Mouse (Mus musculus) right cerebral cortex, adult 2 months (tissue): ENCODE results near the gene Prr5l.
"Not testable (repeated sequence)": the region's sequence is repeated elsewhere in the genome, so short reads cannot be mapped to it uniquely, and the experiment has no call there.

Experiments
- DNase-seq, 2 experiments: peaks; one replicate each; pipeline ENCODE4 v3.0.0; 2021 to 2022; ENCODE audit warnings: low spot score in 2 of 2

The Prr5l gene

DNA sequence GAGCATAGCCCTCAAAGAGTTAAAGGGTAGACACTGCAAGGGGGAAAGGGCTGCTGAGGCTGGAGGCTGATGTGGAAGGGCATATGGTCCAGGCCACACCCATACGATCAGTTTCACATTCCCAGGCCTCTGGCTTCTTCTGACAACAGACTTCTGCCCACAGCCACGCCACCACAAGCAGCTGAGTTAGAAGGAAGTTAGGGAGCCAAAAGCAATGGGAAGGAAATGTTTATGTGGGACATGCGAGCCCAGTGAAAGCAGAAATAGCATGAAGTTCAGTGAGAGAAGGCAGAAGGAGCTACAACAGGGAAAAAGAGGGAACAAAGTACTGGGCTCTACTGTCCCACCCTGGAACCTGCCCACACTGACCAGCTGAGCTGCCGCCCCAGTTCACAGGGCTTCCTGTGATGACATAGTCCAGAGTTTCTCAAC lies 119.9 kb downstream of the Prr5l start:
- no peak for DNase-seq

GRCm38 (mm10) chr2:101762405-101762804 lies 120.4 kb downstream of the Prr5l start:
- DNase-seq: no peak

- DNase-seq: no peak
Observed at GRCm38 (mm10) chr2:101761898-101762297, 120.9 kb downstream of the Prr5l start.

DNA sequence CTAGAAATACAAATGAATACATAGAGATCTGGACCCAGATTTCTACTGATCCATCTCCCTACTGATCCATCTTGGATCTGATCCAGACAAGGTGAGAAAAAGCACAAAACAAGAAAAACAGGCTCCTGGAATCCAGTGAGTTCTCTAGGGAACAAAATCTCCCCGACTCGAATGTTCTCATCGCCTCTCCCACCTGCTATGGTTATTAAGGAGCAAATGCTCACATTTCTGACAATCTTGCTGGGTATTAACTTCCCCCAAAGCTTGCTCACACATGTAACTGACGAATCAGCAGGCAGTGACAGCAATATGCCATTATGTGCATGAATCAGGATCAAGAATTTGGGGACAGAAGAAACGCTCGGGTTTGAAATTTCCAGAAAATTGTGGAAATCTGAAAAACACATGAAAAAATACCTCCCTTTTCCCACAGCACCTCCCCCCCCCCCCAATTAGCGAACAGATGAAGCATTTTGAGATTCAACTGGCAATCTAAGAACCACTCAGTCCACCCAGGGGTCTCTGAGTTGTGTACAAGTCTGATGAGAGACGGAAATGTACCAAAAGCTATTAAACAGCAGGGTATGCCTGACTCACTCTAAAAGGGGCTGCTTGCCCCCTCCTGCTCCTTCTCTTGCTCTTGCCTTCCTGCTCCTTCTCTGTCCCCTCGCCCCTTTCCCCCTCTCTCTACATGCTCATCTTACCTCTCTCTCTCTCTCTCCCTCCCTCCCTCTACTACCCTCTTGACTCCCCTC lies 123.1 kb downstream of the Prr5l start:
- DNase-seq: peak; percentile 10 to 12

DNA sequence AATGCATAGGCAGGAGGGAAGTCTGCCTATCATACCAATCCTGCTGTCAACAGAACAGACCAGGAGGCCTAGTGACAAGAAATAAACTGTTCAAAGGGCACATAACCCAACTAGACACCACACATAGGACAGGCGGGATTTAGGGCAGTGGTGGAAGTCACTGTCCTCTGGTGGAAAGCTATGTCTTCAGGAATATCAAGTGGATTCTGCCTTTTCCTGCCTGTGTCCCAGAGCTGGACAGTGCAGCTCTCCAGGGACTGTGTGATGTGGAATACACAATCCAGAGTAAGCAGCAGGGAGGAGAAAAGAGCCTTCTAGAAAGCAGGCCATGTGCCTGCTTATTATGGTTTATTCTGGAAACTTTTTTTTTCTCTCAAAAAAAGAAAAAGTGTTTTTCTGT lies 125.0 kb downstream of the Prr5l start:
- no peak for DNase-seq

- no peak for DNase-seq
Observed at GRCm38 (mm10) chr2:101756069-101756753, 126.6 kb downstream of the Prr5l start.

DNA sequence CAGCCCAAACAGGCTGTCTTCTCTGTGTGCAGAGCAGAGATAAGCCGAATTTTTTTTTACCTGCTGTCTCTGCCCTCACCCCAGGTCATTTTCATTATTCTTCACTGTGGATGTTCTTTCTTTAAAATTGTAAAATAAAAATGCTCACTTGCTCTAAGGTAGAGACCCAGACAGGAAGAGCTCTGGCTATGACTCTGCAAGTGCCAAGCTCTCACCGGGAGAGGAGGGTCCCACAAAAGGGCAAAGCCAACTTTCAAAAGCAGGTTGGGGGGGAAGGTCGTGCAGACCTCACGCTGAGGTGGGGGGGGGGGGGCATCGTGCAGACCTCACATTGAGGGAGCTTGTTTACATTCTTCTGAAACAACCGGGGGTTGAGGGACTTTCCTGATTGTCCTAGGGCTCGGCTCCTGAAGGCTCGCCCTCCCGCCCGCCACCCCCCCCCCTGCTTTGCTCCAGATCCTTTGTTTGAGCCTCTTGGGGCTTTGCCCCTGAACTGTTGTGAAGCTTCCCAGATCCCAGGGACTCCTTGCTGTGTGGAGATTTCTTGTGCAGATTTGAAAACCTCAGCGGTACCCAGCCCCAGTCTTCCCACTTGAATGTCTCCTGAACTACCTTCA lies 127.8 kb downstream of the Prr5l start:
- DNase-seq: no peak

- no peak for DNase-seq
Observed at GRCm38 (mm10) chr2:101754428-101754827, 128.4 kb downstream of the Prr5l start.

GRCm38 (mm10) chr2:101752979-101753378 lies 129.8 kb downstream of the Prr5l start:
- no peak for DNase-seq

- no peak for DNase-seq
Observed at GRCm38 (mm10) chr2:101752402-101752801, 130.4 kb downstream of the Prr5l start.

DNA sequence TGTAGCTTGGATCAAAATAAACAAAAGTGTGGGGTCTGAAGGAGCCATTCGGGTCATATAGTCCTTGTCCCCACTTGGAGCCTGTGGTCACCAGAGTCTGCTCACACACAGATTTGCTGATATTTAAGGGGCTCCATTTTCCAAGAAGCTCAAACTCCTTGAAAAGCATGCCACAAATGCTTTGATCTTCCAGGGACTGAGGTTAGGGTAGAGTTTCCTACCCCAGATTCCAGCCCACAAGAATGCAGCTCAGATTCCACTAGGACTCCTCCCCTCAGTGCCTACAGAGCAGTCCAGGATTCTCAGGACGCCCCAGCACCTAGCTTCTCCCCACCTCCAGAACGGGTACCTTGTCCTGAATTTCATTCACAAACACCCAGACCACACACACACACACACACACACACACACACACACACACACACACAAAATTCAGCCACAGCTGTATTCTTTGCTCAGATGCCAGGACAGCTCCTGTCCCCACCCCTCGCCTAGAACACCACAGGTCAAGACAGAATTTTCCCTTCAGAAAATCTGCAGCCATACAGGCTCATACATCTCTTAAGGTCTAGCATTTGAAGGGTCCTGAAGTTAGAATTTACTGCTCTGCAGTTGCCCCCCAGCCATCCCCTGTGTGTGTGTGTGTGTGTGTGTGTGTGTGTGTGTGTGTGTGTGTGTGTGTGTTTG lies 131.4 kb downstream of the Prr5l start:
- no peak for DNase-seq

DNA sequence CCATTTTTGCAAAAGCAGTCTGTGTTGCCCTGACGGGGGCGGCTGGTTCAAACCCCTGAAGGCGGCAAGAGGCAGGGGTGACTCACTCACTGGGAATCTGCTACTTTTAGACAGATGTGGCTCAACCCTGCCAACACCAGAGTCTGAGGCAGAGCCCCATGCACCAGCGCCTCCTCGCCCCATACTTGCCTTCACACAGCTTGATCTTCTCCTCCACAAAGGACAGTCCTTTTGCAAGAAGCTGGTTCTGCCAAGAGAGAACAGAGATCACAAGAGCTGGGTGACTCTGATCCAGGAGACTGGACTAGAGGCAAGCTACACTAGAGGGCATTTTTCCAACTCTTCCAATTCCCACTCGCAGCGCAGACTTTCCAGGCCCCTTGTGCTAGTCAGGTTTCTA lies 136.3 kb downstream of the Prr5l start:
- no peak for DNase-seq

DNA sequence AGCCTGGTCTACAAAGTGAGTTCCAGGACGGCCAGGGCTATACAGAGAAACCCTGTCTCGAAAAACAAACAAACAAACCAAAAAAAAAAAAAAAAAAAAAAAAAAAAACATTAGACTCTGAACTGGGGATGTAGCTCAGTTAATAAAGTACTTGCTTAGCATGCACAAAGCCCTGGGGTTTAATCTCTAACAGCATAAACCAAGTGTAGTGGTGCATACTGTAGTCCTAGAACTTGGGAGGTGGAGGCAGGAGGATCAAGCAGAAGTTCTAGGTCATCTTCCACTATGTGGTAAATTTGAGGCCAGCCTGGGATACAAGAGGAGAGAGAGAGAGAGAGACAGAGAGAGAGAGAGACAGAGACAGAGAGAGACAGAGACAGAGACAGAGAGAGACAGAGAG lies 137.2 kb downstream of the Prr5l start:
- not testable (repeated sequence) for DNase-seq

- DNase-seq: no peak
Observed at GRCm38 (mm10) chr2:101742072-101742860, 140.6 kb downstream of the Prr5l start.

DNA sequence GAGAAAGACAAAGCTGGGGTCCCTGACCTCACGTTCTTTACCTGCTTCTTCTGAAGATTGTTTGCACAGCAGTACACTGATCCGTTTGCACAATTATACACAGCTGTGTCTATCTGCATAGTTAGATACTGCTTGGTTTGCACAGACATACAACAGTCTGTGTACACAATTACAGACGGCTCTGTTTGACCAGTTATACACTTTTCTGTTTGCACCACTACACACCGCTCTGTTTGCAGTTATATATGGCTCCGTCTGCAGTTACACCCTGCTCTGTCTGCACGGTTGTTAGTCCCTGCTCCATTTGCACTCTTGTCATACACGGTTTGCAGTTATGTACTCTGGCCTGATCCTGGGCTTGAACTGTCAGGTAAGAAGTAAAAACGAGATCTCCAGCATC lies 141.2 kb downstream of the Prr5l start:
- DNase-seq: no peak

- no peak for DNase-seq
Observed at GRCm38 (mm10) chr2:101739914-101740313, 142.9 kb downstream of the Prr5l start.

- peak; percentile 30 to 40 for DNase-seq
Observed at GRCm38 (mm10) chr2:101733564-101733963, 149.3 kb downstream of the Prr5l start.

DNA sequence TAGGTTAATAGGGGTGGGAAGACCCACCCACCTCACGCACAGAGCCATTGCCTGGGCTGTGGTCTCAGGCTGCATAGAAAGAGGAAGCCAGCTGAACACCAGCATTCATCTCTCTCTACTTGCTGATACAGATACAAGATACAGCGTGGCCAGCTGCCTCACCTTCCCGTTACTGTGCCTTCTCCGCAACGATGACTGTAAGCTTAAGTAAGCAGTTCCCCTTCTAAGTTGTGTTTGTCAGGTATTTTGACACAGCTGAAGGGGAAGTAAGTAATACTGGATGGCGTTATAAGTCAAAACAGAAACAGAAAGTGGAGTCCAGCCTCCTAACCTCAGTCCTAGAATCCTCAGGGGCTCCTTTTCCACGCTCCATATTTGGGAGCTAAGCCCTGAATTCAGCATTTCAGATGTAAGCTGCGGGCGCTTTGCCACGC lies 150.0 kb downstream of the Prr5l start:
- no peak for DNase-seq

- no peak for DNase-seq
Observed at GRCm38 (mm10) chr2:101730972-101731371, 151.9 kb downstream of the Prr5l start.

DNA sequence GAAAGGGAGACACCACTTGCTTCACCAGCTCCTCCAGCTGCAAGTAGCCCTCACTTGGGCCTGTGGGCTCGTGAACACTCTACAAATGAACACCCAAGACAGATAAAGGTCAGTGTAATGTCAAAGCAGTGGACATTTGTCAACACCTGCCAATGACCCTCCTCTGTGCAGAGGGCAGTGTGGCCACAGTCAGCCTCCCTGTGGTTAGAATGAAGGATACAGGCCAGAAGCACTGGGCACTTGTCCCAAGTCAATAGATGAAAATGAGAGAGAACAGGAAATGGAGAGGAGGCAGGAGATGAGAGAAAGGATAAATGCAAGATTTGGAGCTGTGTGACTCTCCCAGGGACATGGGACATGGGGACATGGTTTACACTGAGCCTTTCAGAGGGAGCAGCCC lies 153.4 kb downstream of the Prr5l start:
- no peak for DNase-seq

- DNase-seq: no peak
Observed at GRCm38 (mm10) chr2:101727787-101728186, 155.0 kb downstream of the Prr5l start.
